9 mouse cellular contexts compared by ENCODE assay signal in the genomic region with DNA sequence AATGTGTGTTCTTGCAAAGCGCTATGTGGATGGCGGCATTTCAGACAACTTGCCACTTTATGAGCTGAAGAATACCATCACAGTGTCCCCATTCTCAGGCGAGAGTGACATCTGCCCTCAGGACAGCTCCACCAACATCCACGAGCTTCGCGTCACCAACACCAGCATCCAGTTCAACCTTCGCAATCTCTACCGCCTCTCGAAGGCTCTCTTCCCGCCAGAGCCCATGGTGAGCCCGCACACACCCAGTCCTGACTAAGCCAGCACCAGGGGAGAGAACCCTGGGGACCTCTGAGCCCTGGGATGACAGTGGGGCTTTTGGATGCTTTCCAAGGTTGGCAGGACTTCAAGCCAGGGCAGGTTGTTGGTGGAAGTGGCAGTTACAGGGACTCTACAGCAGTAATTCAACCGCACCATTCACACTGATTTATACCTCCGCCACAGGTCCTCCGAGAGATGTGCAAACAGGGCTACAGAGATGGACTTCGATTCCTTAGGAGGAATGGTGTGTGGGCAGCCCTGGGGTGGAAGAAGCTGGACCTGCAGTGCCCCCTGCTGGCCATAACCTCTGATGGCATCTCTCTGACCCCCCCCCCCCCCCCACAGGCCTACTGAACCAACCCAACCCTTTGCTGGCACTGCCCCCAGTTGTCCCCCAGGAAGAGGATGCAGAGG. TPM values are rescaled to one million over a fixed set of nuclear protein-coding genes. Genes with fewer than 3 reads are reported as not detected.
DNase-seq lines count a peak whose midpoint lies in the region; ATAC-seq lines count a peak whose summit lies in the region.
"Had no signal": no experiment of that assay in that cellular context is flagged by ENCODE, and none has a peak within 500 bp of the region (broad histone marks: within the 10 kb centered on the region; RNA-seq: fewer than 3 reads in every experiment).

No protein-coding gene starts in this region.

- peaks cover 57% of the 10 kb centered on the region for H3K27me3 ChIP-seq in heart, embryonic 10.5 days (ENCODE audit: insufficient read depth, poor library complexity, severe bottlenecking)
- peaks cover 46% of the 10 kb centered on the region for H3K27me3 ChIP-seq in neural tube, embryonic 13.5 days

- H3K36me3 ChIP-seq in heart, embryonic 10.5 days = peaks cover 25% of the 10 kb centered on the region
- H3K36me3 ChIP-seq in neural tube, embryonic 13.5 days = peaks cover 19% of the 10 kb centered on the region

- H3K9me3 ChIP-seq in heart, embryonic 10.5 days = no peaks in the 10 kb centered on the region
- no peaks in the 10 kb centered on the region for H3K9me3 ChIP-seq in neural tube, embryonic 13.5 days

- H3K4me1 ChIP-seq in heart, embryonic 10.5 days = peaks cover 49% of the 10 kb centered on the region
- H3K4me1 ChIP-seq in neural tube, embryonic 13.5 days (replicated peaks) = peaks cover 34% of the 10 kb centered on the region

- 0 out of 2 replicates have a peak overlapping the region, but pooled peaks have one; percentile 12 for H3K9ac ChIP-seq in neural tube, embryonic 13.5 days

- WGBS in heart, embryonic 10.5 days = 78% methylated on average over 15 of the region's 15 CpGs
- WGBS in neural tube, embryonic 13.5 days = 75% methylated on average over 15 of the region's 15 CpGs

- no peak overlapping the region for H3K27ac ChIP-seq in heart, embryonic 10.5 days
- H3K27ac ChIP-seq in neural tube, embryonic 13.5 days (replicated peaks) = no peak overlapping the region

- no peak overlapping the region for H3K4me3 ChIP-seq in heart, embryonic 10.5 days
- no peak overlapping the region for H3K4me3 ChIP-seq in neural tube, embryonic 13.5 days
- H3K4me3 ChIP-seq: myocyte had no signal

- DNase-seq in heart, adult 18-20 months = peak; percentile 65 to 76
- no peak for DNase-seq in heart, embryonic 10.5 days (ENCODE audit: low spot score)
- DNase-seq in A20 (ENCODE audit: low read depth, low spot score) = peak; percentile 60
- DNase-seq in adrenal gland, postnatal 14 days = peak; percentile 81
- peak; percentile 80 for DNase-seq in induced T-regulatory cell, adult 2 months (ENCODE audit: low read depth)
- DNase-seq in layer of hippocampus, adult 9-10 months (ENCODE audit: low spot score) = no peak
- DNase-seq in left cerebral cortex, adult 11 months (ENCODE audit: low spot score) = no peak

- no peak for ATAC-seq in neural tube, embryonic 13.5 days (ENCODE audit: low read depth)

- no peak overlapping the region for H3K4me2 ChIP-seq in neural tube, embryonic 13.5 days

RNA-seq across cellular contexts. Expression of gene Cracr2b, which starts 2.8 kb away (rescaled TPM):
- 10 to 100 TPM; 22.5 to 23.3 TPM for total RNA-seq in heart, adult 18-20 months (2021)
- polyA plus RNA-seq in heart, embryonic 10.5 days (2016; fragmentation: Nextera tagmentation; extraction: Ambion mirVana) = 14.0 and 14.6 TPM in 2 replicates
- total RNA-seq in adrenal gland, postnatal 14 days (2021) = 14.2 and 23.2 TPM in 2 replicates
- 5.3 and 9.8 TPM in 2 replicates for polyA plus RNA-seq in neural tube, embryonic 13.5 days (2015; fragmentation: Nextera tagmentation; extraction: Ambion mirVana)

RNA-seq across cellular contexts. Expression of gene Pnpla2, which starts 3.1 kb away (rescaled TPM):
- 100 to 1,000 TPM; 387 to 566 TPM for total RNA-seq in heart, adult 18-20 months (2021)
- polyA plus RNA-seq in heart, embryonic 10.5 days (2016; fragmentation: Nextera tagmentation; extraction: Ambion mirVana) = 28.3 and 38.9 TPM in 2 replicates
- total RNA-seq in adrenal gland, postnatal 14 days (2021) = 1,289 and 1,648 TPM in 2 replicates
- polyA plus RNA-seq in neural tube, embryonic 13.5 days (2015; fragmentation: Nextera tagmentation; extraction: Ambion mirVana) = 17.1 and 17.6 TPM in 2 replicates

RNA-seq across cellular contexts. Expression of gene Cd151, which starts 9.1 kb away (rescaled TPM):
- total RNA-seq in heart, adult 18-20 months (2021) = 100 to 1,000 TPM; 320 to 330 TPM
- 23.1 and 38.2 TPM in 2 replicates for polyA plus RNA-seq in heart, embryonic 10.5 days (2016; fragmentation: Nextera tagmentation; extraction: Ambion mirVana)
- total RNA-seq in adrenal gland, postnatal 14 days (2021) = 199 and 204 TPM in 2 replicates
- 19.1 and 22.7 TPM in 2 replicates for polyA plus RNA-seq in neural tube, embryonic 13.5 days (2015; fragmentation: Nextera tagmentation; extraction: Ambion mirVana)

RNA-seq across cellular contexts. Expression of gene Rplp2, which starts 11.0 kb away (rescaled TPM):
- total RNA-seq in heart, adult 18-20 months (2021) = 1,000 to 10,000 TPM in 1 of 2 experiments, 100 to 1,000 TPM in 1; 998 to 1,000 TPM
- 882 and 900 TPM in 2 replicates for polyA plus RNA-seq in heart, embryonic 10.5 days (2016; fragmentation: Nextera tagmentation; extraction: Ambion mirVana)
- 908 and 1,128 TPM in 2 replicates for total RNA-seq in adrenal gland, postnatal 14 days (2021)
- polyA plus RNA-seq in neural tube, embryonic 13.5 days (2015; fragmentation: Nextera tagmentation; extraction: Ambion mirVana) = 769 and 771 TPM in 2 replicates

RNA-seq across cellular contexts. Expression of gene Pidd1, which starts 14.3 kb away (rescaled TPM):
- total RNA-seq in heart, adult 18-20 months (2021) = under 1 TPM; 0.21 to 0.42 TPM
- polyA plus RNA-seq in heart, embryonic 10.5 days (2016; fragmentation: Nextera tagmentation; extraction: Ambion mirVana) = 18.0 and 18.2 TPM in 2 replicates
- total RNA-seq in adrenal gland, postnatal 14 days (2021) = 3.5 and 5.9 TPM in 2 replicates
- 3.8 and 3.9 TPM in 2 replicates for polyA plus RNA-seq in neural tube, embryonic 13.5 days (2015; fragmentation: Nextera tagmentation; extraction: Ambion mirVana)

Comparison
In these comparisons a context has a peak if more than half of its experiments do, and no peak if none do; other contexts are left out.
1. DNase-seq: peak in heart, adult 18-20 months (2 of 2), A20 (single experiment), adrenal gland, postnatal 14 days (single experiment) and induced T-regulatory cell, adult 2 months (single experiment); none in heart, embryonic 10.5 days (single experiment), layer of hippocampus, adult 9-10 months (single experiment) and left cerebral cortex, adult 11 months (single experiment).